Mouse (Mus musculus): ENCODE data around the gene Traf3. TPM values are rescaled to one million over a fixed set of nuclear protein-coding genes. Genes with fewer than 3 reads are reported as not detected.
A peak's percentile ranks its signal among the peaks of the same experiment; 100 is the strongest.

Gene Traf3
- polyA plus RNA-seq, 1 experiment from 2014 or later, result 22.8 TPM

DNA sequence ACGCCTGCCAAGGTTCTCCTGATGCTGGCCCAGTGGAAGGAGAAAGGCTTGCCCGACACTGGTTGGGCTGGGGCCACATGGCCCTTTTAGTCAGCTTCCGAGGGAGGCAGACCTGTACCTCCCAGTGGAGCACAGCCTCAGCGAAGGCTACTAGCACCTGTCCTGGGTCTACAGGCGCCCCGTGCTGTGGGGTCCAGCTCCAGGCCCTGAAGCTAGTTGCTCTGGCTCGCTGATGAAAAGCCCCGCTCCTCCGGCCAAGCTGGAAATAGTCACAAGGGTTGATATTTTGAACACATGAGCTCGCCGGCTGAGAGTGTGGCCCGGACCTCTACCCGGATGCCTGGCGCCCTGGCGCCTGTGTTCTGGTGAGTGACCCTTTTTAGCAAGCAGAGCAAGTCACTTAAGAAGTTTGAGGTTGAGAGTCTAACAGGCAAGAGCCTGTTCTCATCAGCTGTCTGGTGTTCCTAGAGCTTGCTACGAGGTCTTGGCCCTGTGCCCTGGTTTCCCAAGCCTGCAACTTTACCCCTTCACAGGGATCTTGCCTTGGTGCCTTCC is 22.6 kb upstream of the Traf3 start:
- 69% methylated on average over 16 of the region's 16 CpGs for WGBS
- Histone ChIP-seq H3K4me1 (peaks cover 21% of the 10 kb centered on the region), H3K27ac (peak overlapping the region; percentile 64; the same call in 1 of the 2 replicates), H3K9me3 (no peaks in the 10 kb centered on the region), H3K4me3 (no peak overlapping the region), H3K27me3 (replicated peaks) (no peaks in the 10 kb centered on the region), H3K4me2 (replicated peaks) (peak overlapping the region; percentile 47), H3K9ac (peak overlapping the region; percentile 29; the same call in 1 of the 2 replicates), H3K36me3 (no peaks in the 10 kb centered on the region)
- peak; percentile 17; the same call in 1 of the 2 replicates for ATAC-seq (ENCODE audit: low FRiP score, low read depth)

DNA sequence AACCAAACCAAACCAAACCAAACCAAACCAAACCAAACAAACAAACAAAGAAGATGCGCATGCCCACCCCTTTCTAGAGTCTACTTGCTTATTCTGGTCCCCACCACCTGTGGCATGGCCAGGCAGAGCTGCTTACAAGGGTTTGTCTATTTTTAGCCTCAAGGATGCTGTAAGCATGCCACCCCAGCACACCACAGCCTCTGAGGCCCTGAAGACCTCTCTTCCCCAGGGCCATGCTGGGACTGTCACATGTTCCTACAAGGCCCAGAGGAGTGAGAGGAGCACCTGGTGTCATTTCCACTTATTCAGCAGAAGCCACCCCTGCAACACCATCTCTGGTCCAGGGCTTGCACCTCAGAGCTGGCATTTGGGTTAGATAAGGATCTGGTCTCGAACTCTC is 21.6 kb upstream of the Traf3 start:
- Histone ChIP-seq H3K36me3 (no peaks in the 10 kb centered on the region), H3K4me3 (no peak overlapping the region), H3K4me2 (replicated peaks) (no peak overlapping the region), H3K27me3 (replicated peaks) (no peaks in the 10 kb centered on the region), H3K4me1 (peaks cover 21% of the 10 kb centered on the region), H3K9ac (no peak overlapping the region), H3K9me3 (no peaks in the 10 kb centered on the region), H3K27ac (no peak overlapping the region)
- no peak for ATAC-seq (ENCODE audit: low FRiP score, low read depth)
- WGBS, result 98% methylated on average over 2 of the region's 2 CpGs

DNA sequence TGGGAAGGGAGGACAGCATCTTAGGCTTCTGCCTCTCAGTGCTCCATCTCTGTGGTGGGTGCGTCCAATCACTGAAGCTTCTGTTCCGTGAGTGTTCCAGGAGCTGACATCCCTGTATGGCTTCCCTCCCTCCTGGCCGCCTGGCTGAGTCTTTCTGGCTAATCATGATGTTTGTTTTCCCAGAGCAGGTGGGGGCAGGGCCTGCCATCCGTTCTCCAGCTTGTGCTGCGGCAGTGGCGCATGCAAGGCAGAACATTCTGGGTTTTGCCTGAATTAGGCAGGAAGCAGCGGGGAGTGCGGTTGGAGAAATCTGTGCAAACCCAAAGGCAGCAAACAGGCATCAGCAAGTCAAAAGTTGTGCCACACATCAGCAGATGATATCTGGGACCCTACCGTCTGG is 20.9 kb upstream of the Traf3 start:
- H3K4me3 ChIP-seq, result no peak overlapping the region
- H3K4me2 ChIP-seq (replicated peaks), result no peak overlapping the region
- H3K4me1 ChIP-seq, result peaks cover 21% of the 10 kb centered on the region
- H3K9ac ChIP-seq, result no peak overlapping the region
- H3K27ac ChIP-seq, result no peak overlapping the region
- H3K27me3 ChIP-seq (replicated peaks), result no peaks in the 10 kb centered on the region
- no peaks in the 10 kb centered on the region for H3K9me3 ChIP-seq
- WGBS, result 59% methylated on average over 9 of the region's 9 CpGs
- H3K36me3 ChIP-seq, result no peaks in the 10 kb centered on the region
- no peak for ATAC-seq (ENCODE audit: low FRiP score, low read depth)

DNA sequence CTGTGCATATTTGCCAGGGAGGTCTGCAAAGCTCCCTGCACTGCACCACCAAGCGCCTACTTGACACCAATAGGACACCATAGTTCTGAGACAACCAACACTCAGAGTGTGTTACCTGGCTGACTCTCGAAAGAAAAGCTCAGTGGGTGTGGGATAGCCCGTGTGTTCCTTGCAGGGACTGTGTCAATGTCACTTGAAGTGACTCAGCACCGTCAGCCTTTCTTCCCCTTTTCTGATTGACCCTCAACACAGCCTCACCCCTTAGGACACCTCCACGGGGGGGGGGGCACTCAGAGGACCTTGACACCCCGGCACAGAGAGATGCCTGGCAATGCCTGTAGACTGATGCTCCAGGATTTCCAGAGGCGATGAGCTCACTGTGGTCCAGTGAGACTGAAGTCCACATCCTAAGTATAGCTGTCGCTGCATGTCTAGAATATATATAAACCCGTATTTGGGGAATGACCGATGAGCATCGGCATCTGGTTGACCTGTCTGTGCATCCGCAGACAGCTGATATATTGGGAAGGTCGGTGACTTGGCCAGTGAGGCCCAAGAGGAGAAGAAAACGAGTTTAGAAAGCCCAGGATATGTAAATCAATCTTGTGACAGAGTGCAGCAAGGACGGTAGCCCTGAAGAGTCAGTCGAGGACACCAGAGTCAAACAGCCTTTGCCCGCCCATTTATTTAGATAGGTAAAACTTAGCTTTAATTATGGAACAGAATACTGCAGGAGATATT is 16.5 kb upstream of the Traf3 start:
- Histone ChIP-seq H3K27me3 (replicated peaks) (no peaks in the 10 kb centered on the region), H3K4me1 (peaks cover 11% of the 10 kb centered on the region; the same call in 1 of the 2 replicates), H3K4me3 (no peak overlapping the region), H3K36me3 (no peaks in the 10 kb centered on the region), H3K4me2 (replicated peaks) (no peak overlapping the region), H3K9me3 (no peaks in the 10 kb centered on the region), H3K9ac (no peak overlapping the region), H3K27ac (no peak overlapping the region)
- ATAC-seq (ENCODE audit: low FRiP score, low read depth), result no peak
- 66% methylated on average over 17 of the region's 17 CpGs for WGBS

DNA sequence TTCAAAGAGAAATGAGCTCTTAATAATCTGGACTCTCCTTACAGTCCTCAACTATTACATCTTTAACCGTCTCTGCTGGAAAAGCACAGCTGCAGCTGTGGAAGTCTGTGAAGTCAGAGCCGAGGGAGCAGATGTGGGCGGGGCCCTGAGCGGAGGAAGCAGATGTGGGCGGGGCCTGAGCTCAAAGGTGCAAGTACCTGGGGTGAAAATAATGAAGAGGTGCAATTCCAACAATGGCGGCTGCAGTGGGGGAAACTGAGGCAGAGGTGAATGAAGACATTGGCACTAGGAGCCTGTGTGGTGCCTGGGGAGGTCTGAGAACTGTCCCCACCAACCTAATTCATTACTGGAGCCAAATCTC is 16.0 kb upstream of the Traf3 start:
- WGBS, result 11% methylated on average over 6 of the region's 6 CpGs
- no peaks in the 10 kb centered on the region for H3K9me3 ChIP-seq
- H3K36me3 ChIP-seq, result no peaks in the 10 kb centered on the region
- H3K9ac ChIP-seq, result no peak overlapping the region
- H3K4me1 ChIP-seq, result peaks cover 7% of the 10 kb centered on the region; the same call in 1 of the 2 replicates
- H3K27ac ChIP-seq, result no peak overlapping the region
- no peak for ATAC-seq (ENCODE audit: low FRiP score, low read depth)
- no peak overlapping the region for H3K4me2 ChIP-seq (replicated peaks)
- H3K4me3 ChIP-seq, result no peak overlapping the region
- H3K27me3 ChIP-seq (replicated peaks), result no peaks in the 10 kb centered on the region

DNA sequence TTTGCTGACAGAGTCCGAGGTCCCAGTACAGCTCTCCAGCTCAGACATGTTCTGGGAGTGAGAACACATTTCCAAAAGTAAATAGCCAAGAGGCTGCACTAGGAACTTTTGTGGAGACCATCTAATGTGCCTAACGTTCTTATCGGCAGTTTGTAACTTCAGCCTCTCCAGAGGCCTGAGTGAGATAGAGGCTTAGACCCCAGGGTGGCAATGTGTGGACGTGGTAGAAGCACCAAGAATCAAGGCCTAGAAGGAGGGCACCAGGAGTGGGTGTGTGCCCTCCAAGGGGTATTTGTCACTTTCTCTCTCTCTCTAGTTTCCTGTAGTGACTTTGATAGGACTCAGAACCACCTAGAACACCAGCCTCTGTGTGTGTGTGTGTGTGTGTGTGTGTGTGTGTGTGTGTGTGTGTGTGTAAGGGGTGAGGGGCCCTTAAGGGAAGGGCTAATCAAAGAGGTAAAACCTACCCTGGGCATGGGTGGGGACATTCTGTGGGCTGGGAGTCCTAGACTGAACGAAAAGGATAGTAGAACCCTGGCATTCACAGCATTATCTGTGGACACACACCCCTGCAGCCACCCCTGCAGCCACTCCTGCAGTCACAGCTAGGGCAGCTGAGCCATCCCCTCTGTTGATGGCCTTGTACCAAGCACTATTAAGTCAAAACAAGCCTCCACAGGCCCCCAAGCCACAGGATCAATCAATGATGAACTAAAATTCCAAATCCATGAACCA is 14.6 kb upstream of the Traf3 start:
- no peak overlapping the region for H3K27ac ChIP-seq
- WGBS, result 92% methylated on average over 5 of the region's 5 CpGs
- ATAC-seq (ENCODE audit: low FRiP score, low read depth), result no peak
- H3K4me1 ChIP-seq, result no peaks in the 10 kb centered on the region
- H3K27me3 ChIP-seq (replicated peaks), result no peaks in the 10 kb centered on the region
- no peak overlapping the region for H3K4me2 ChIP-seq (replicated peaks)
- no peaks in the 10 kb centered on the region for H3K36me3 ChIP-seq
- H3K9me3 ChIP-seq, result no peaks in the 10 kb centered on the region
- H3K4me3 ChIP-seq, result no peak overlapping the region
- no peak overlapping the region for H3K9ac ChIP-seq

DNA sequence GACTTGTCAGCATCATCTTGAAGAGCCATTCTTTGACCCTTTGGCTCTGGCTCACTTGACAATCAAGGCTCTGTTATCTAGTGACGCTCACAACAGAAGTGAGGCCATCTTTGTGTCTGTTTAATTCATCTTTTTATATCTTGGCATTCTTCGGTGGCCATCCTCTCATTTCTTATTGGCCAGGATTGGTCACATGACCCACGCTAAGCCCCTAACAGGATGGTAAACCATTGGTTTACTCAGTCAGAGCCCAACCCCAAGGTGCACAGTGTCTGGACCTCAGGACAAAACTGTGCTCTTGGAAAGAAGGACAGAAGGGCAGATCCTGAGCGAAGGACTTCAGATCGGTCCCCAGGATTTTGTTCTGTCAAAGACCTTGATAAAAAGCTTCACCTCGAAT is 13.6 kb upstream of the Traf3 start:
- ATAC-seq (ENCODE audit: low FRiP score, low read depth), result no peak
- Histone ChIP-seq H3K36me3 (no peaks in the 10 kb centered on the region), H3K4me3 (no peak overlapping the region), H3K4me2 (replicated peaks) (no peak overlapping the region), H3K27me3 (replicated peaks) (no peaks in the 10 kb centered on the region), H3K9me3 (no peaks in the 10 kb centered on the region), H3K9ac (no peak overlapping the region), H3K27ac (no peak overlapping the region), H3K4me1 (no peaks in the 10 kb centered on the region)
- 86% methylated on average over 6 of the region's 6 CpGs for WGBS

DNA sequence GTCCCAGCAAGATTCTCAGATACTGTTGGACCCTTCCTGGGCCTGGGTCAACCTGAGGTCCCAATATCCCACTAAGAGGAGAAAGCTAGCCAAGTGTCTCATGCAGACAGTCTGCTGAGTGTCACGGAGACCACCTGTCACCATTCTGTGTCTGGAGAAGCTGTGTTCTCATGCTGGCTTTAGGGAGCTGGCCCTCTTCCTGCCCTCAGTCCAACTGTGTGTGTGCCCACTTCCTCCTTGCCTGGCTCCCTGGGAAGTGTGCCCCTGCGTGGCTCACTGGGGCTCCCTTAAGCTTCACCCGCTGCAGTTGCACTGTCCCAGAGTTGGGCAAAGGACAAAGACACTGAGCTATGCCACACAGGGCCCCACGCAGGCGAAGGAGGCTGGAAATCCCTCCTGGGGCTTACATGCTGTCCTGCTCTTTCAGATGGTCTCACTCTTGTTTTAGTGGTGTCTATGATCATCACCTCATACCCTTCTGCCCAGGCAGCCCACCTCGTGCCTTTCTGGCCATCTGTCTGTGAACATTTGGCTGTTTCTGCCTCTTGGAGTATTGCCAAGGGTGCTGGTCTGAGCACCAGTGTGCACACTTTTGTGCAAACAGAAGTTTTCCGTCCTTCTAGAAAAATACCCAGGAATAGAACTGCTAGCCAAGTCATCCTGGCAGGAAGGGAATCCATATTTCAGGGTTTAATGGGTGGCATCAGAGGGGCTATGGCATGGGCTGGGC is 13.0 kb upstream of the Traf3 start:
- Histone ChIP-seq H3K27ac (no peak overlapping the region), H3K4me3 (no peak overlapping the region), H3K27me3 (replicated peaks) (no peaks in the 10 kb centered on the region), H3K36me3 (no peaks in the 10 kb centered on the region), H3K9me3 (no peaks in the 10 kb centered on the region), H3K4me2 (replicated peaks) (no peak overlapping the region), H3K9ac (no peak overlapping the region), H3K4me1 (no peaks in the 10 kb centered on the region)
- no peak for ATAC-seq (ENCODE audit: low FRiP score, low read depth)
- 74% methylated on average over 7 of the region's 7 CpGs for WGBS

DNA sequence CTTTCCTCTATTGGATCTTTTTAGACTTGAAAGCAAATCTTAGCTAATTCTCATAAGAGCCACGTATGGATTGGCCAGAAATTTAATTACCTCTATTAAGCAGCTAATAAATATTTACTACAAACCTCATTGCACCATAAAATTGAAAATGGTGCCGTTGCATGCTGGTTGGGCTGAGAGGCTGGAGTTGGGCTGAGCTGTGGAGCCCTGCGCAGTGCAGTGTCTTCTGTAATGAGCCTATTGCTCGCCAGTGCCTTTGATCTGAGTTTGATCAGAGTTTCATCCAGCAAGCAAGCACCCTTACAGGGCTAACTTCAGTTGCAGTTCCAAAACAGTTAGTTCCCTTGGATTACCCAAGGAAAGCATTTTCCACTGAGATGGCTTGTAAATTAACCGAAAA is 12.2 kb upstream of the Traf3 start:
- Histone ChIP-seq H3K4me3 (no peak overlapping the region), H3K27ac (no peak overlapping the region), H3K9ac (no peak overlapping the region), H3K36me3 (no peaks in the 10 kb centered on the region), H3K27me3 (replicated peaks) (no peaks in the 10 kb centered on the region), H3K4me1 (no peaks in the 10 kb centered on the region), H3K9me3 (no peaks in the 10 kb centered on the region), H3K4me2 (replicated peaks) (no peak overlapping the region)
- ATAC-seq (ENCODE audit: low FRiP score, low read depth), result no peak
- WGBS, result 46% methylated on average over 5 of the region's 5 CpGs

DNA sequence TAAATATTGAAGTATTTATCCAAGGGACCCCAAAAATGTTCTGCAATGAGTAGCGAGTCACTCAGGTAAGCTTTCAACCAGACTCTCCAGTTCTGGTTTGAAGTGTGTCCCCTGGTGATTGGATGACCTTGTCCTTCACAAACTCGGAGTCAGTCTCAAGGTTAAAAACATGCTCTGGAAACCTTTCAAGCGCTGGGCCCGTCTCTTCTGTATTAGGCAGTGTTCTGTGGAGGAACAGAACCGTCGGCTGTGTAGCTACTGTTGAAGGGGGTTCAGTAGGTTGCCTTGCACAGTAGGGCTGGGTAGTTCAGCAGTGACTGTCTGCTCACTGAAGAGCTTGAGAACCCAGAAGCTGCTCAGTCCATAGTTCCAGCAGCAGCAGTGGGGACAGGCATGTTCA is 11.5 kb upstream of the Traf3 start:
- 87% methylated on average over 6 of the region's 6 CpGs for WGBS
- ATAC-seq (ENCODE audit: low FRiP score, low read depth), result no peak
- no peak overlapping the region for H3K9ac ChIP-seq
- no peak overlapping the region for H3K27ac ChIP-seq
- H3K27me3 ChIP-seq (replicated peaks), result no peaks in the 10 kb centered on the region
- no peaks in the 10 kb centered on the region for H3K9me3 ChIP-seq
- no peaks in the 10 kb centered on the region for H3K36me3 ChIP-seq
- no peak overlapping the region for H3K4me2 ChIP-seq (replicated peaks)
- no peak overlapping the region for H3K4me3 ChIP-seq
- peaks cover under 1% of the 10 kb centered on the region; the same call in 1 of the 2 replicates for H3K4me1 ChIP-seq

DNA sequence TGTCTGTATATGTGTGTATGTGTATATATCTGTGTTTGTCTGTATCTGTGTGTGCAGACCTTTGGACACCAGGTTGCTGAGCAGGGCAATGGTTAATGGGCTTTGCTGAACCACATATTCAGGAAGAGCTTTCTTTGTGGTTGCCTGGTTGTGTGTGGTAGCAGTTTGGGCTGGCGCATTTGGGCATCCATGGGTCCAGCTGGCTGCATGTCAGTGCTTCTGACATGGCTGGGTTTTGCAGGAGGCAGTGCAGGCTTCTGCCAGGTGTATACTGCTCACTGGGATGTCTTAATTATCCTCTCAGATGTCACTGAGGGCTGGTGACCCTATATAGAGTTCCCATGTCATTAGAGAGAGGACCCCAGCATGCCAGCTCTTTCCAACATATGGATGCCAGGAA is 10.4 kb upstream of the Traf3 start:
- Histone ChIP-seq H3K9me3 (no peaks in the 10 kb centered on the region), H3K4me1 (peaks cover 4% of the 10 kb centered on the region; the same call in 1 of the 2 replicates), H3K9ac (no peak overlapping the region), H3K27me3 (replicated peaks) (no peaks in the 10 kb centered on the region), H3K4me3 (no peak overlapping the region), H3K4me2 (replicated peaks) (no peak overlapping the region), H3K27ac (no peak overlapping the region), H3K36me3 (no peaks in the 10 kb centered on the region)
- ATAC-seq (ENCODE audit: low FRiP score, low read depth), result no peak
- WGBS, result 93% methylated on average over 1 of the region's 1 CpGs

Measured in neural tube, embryonic 12.5 days (tissue).